ENCODE assay signal across 8 mouse cellular contexts in the genomic region with DNA sequence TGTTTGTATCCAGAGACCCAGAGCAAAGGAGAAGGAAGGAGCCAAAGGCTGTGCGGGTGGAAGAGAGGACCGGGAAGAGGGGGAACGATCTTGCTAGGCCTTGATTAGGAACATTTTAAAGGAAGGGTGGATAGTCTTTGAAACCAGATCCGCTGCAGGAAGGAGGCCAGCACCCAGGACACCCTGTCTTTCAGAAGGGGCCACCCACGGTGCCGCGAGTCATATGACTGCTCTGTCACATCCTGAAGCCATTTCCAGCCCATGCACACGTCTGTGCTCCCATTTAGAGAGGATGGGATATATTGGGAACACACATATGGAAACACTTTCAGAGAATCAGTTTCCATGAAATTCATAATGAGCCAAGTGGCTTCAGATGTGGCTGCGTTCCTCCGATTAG.
DNase-seq lines count a peak whose midpoint lies in the region; ATAC-seq lines count a peak whose summit lies in the region.

No protein-coding gene starts in this region.

- no peak overlapping the region for H3K4me3 ChIP-seq in kidney, embryonic 15.5 days (replicated peaks)
- no peak overlapping the region; the same call in 1 of the 2 replicates for H3K4me3 ChIP-seq in limb, embryonic 12.5 days (replicated peaks)
- H3K4me3 ChIP-seq in stomach, embryonic 16.5 days (replicated peaks; ENCODE audit: low read length): no peak overlapping the region

- no peak for ATAC-seq in cerebellum, adult (ENCODE audit: insufficient number of reproducible peaks, low FRiP score, low TSS enrichment)
- ATAC-seq in kidney, embryonic 15.5 days (replicated peaks; ENCODE audit: low FRiP score): no peak; the same call in 1 of the 2 replicates
- ATAC-seq in limb, embryonic 12.5 days (ENCODE audit: insufficient number of reproducible peaks, insufficient read depth, low FRiP score, low TSS enrichment, low read depth): peak; percentile 67; the same call in 1 of the 2 replicates
- ATAC-seq in stomach, embryonic 16.5 days (ENCODE audit: insufficient read depth, low FRiP score): peak; percentile 62; the same call in 1 of the 2 replicates

- peak; percentile 12 for DNase-seq in cerebellum, adult 11 months
- peak; percentile 27 for DNase-seq in embryo, embryonic 9.5 days (ENCODE audit: extremely low spot score)
- peak; percentile 44 to 57 for DNase-seq in heart, adult 18-20 months
- no peak for DNase-seq in thymus, postnatal 10 days (ENCODE audit: low spot score in 2 of 2)

- peak overlapping the region; percentile 64; the same call in 1 of the 2 replicates for H3K27ac ChIP-seq in kidney, embryonic 15.5 days
- H3K27ac ChIP-seq in limb, embryonic 12.5 days: peak overlapping the region; percentile 73
- peak overlapping the region; percentile 54 for H3K27ac ChIP-seq in stomach, embryonic 16.5 days (ENCODE audit: low read length)

- H3K4me2 ChIP-seq in kidney, embryonic 15.5 days: peak overlapping the region; percentile 55
- H3K4me2 ChIP-seq in limb, embryonic 12.5 days: peak overlapping the region; percentile 56
- peak overlapping the region; percentile 40 for H3K4me2 ChIP-seq in stomach, embryonic 16.5 days (ENCODE audit: low read depth, low read length)

- H3K9me3 ChIP-seq in kidney, embryonic 15.5 days (replicated peaks): no peaks in the 10 kb centered on the region
- no peaks in the 10 kb centered on the region for H3K9me3 ChIP-seq in limb, embryonic 12.5 days
- H3K9me3 ChIP-seq in stomach, embryonic 16.5 days (replicated peaks; ENCODE audit: control insufficient read depth, low read length): no peaks in the 10 kb centered on the region

- H3K9ac ChIP-seq in kidney, embryonic 15.5 days: no peak overlapping the region
- no peak overlapping the region for H3K9ac ChIP-seq in limb, embryonic 12.5 days (replicated peaks)
- H3K9ac ChIP-seq in stomach, embryonic 16.5 days (ENCODE audit: low read length): no peak overlapping the region

- peaks cover 20% of the 10 kb centered on the region for H3K4me1 ChIP-seq in kidney, embryonic 15.5 days
- H3K4me1 ChIP-seq in limb, embryonic 12.5 days (replicated peaks): peaks cover 40% of the 10 kb centered on the region
- H3K4me1 ChIP-seq in stomach, embryonic 16.5 days (ENCODE audit: control insufficient read depth, insufficient read depth, low read length): peaks cover 4% of the 10 kb centered on the region

- no peaks in the 10 kb centered on the region for H3K27me3 ChIP-seq in kidney, embryonic 15.5 days
- H3K27me3 ChIP-seq in limb, embryonic 12.5 days: peaks cover 12% of the 10 kb centered on the region
- H3K27me3 ChIP-seq in stomach, embryonic 16.5 days (ENCODE audit: control insufficient read depth, insufficient read depth, low read length): no peaks in the 10 kb centered on the region; the same call in 1 of the 2 replicates

- H3K36me3 ChIP-seq in kidney, embryonic 15.5 days: no peaks in the 10 kb centered on the region
- H3K36me3 ChIP-seq in limb, embryonic 12.5 days: no peaks in the 10 kb centered on the region
- no peaks in the 10 kb centered on the region for H3K36me3 ChIP-seq in stomach, embryonic 16.5 days (ENCODE audit: control insufficient read depth, insufficient read depth, low read length)

- 28% methylated on average over 10 of the region's 10 CpGs for WGBS in kidney, embryonic 15.5 days
- WGBS in limb, embryonic 12.5 days: 9% methylated on average over 10 of the region's 10 CpGs
- WGBS in stomach, embryonic 16.5 days: 47% methylated on average over 10 of the region's 10 CpGs

Comparison
In these comparisons a context has a peak if more than half of its experiments do, and no peak if none do; other contexts are left out.
1. DNase-seq: peak in cerebellum, adult 11 months (single experiment), embryo, embryonic 9.5 days (single experiment) and heart, adult 18-20 months (2 of 2); none in thymus, postnatal 10 days (0 of 2).
2. ATAC-seq: peak in limb, embryonic 12.5 days (single experiment) and stomach, embryonic 16.5 days (single experiment); none in cerebellum, adult (single experiment) and kidney, embryonic 15.5 days (single experiment).
3. Peak in every context shown above with its lines, with median percentiles within 50 percentile points of each other: H3K27ac ChIP-seq and H3K4me2 ChIP-seq.